9 mouse cellular contexts compared by ENCODE assay signal in genomic region chr13:21718381-21719080, GRCm38 (mm10). TPM values are rescaled to one million over a fixed set of nuclear protein-coding genes. Genes with fewer than 3 reads are reported as not detected.
A peak's percentile ranks its signal among the peaks of the same experiment; 100 is the strongest.
DNase-seq lines count a peak whose midpoint lies in the region; ATAC-seq and TF ChIP-seq lines count a peak whose summit lies in the region.
"Had no signal": no experiment of that assay in that cellular context is flagged by ENCODE, and none has a peak within 500 bp of the region (broad histone marks: within the 10 kb centered on the region; RNA-seq: fewer than 3 reads in every experiment).

No protein-coding gene starts in this region.

- no peaks in the 10 kb centered on the region for H3K27me3 ChIP-seq in testis, adult 2 months (ENCODE audit: control insufficient read depth, insufficient read depth, low read length)
- no peaks in the 10 kb centered on the region for H3K27me3 ChIP-seq in embryonic facial prominence, embryonic 15.5 days
- H3K27me3 ChIP-seq in limb, embryonic 13.5 days, result no peaks in the 10 kb centered on the region
- H3K27me3 ChIP-seq in stomach, embryonic 16.5 days (ENCODE audit: control insufficient read depth, insufficient read depth, low read length), result no peaks in the 10 kb centered on the region

- no peak for ATAC-seq in embryonic facial prominence, embryonic 15.5 days (ENCODE audit: insufficient number of reproducible peaks, low FRiP score, low TSS enrichment, low read depth)
- no peak for ATAC-seq in limb, embryonic 13.5 days (ENCODE audit: low FRiP score, low read depth)
- ATAC-seq in stomach, embryonic 16.5 days (ENCODE audit: insufficient read depth, low FRiP score), result no peak

- peak overlapping the region; percentile 31 for H3K9ac ChIP-seq in embryonic facial prominence, embryonic 15.5 days
- H3K9ac ChIP-seq in limb, embryonic 13.5 days, result peak overlapping the region; percentile 83
- peak overlapping the region; percentile 74 for H3K9ac ChIP-seq in stomach, embryonic 16.5 days (ENCODE audit: low read length)

- no peak for DNase-seq in testis, postnatal 10 days (ENCODE audit: low spot score)
- no peak for DNase-seq in right cerebral cortex, postnatal 14 days
- DNase-seq in gastrocnemius, postnatal 4 days (ENCODE audit: low spot score in 2 of 2), result no peak
- DNase-seq in layer of hippocampus, postnatal 25 days (ENCODE audit: extremely low spot score in 1 of 2, low spot score in 1 of 2), result no peak

- peaks cover 9% of the 10 kb centered on the region for H3K4me1 ChIP-seq in testis, adult 2 months (ENCODE audit: control insufficient read depth, insufficient read depth, low read length)
- H3K4me1 ChIP-seq in embryonic facial prominence, embryonic 15.5 days, result peaks cover 36% of the 10 kb centered on the region
- H3K4me1 ChIP-seq in limb, embryonic 13.5 days, result peaks cover 42% of the 10 kb centered on the region
- H3K4me1 ChIP-seq in stomach, embryonic 16.5 days (ENCODE audit: control insufficient read depth, insufficient read depth, low read length), result peaks cover 24% of the 10 kb centered on the region

- TF ChIP-seq POLR2A in testis, adult 2 months (IDR thresholded peaks at IDR 0.05; ENCODE audit: control insufficient read depth, low read depth, low read length), result no peak

- peak overlapping the region; percentile 55 for H3K4me2 ChIP-seq in embryonic facial prominence, embryonic 15.5 days (replicated peaks)
- peak overlapping the region; percentile 85 for H3K4me2 ChIP-seq in limb, embryonic 13.5 days (replicated peaks)
- peak overlapping the region; percentile 68 for H3K4me2 ChIP-seq in stomach, embryonic 16.5 days (ENCODE audit: low read depth, low read length)

- H3K36me3 ChIP-seq in testis, adult 2 months (ENCODE audit: control insufficient read depth, insufficient read depth, low read length), result no peaks in the 10 kb centered on the region
- no peaks in the 10 kb centered on the region for H3K36me3 ChIP-seq in embryonic facial prominence, embryonic 15.5 days
- no peaks in the 10 kb centered on the region for H3K36me3 ChIP-seq in limb, embryonic 13.5 days
- H3K36me3 ChIP-seq in stomach, embryonic 16.5 days (ENCODE audit: control insufficient read depth, insufficient read depth, low read length), result no peaks in the 10 kb centered on the region

- H3K27ac ChIP-seq in testis, adult 2 months (ENCODE audit: control insufficient read depth, insufficient read depth, low read depth, low read length), result peak overlapping the region; percentile 44; the same call in 1 of the 2 replicates
- peak overlapping the region; percentile 81 for H3K27ac ChIP-seq in embryonic facial prominence, embryonic 15.5 days (replicated peaks)
- peak overlapping the region; percentile 89 for H3K27ac ChIP-seq in limb, embryonic 13.5 days
- peak overlapping the region; percentile 75 for H3K27ac ChIP-seq in stomach, embryonic 16.5 days (ENCODE audit: low read length)

- WGBS in embryonic facial prominence, embryonic 15.5 days, result 43% methylated on average over 4 of the region's 4 CpGs
- WGBS in limb, embryonic 13.5 days, result 56% methylated on average over 4 of the region's 4 CpGs
- WGBS in stomach, embryonic 16.5 days, result 51% methylated on average over 4 of the region's 4 CpGs

- no peak overlapping the region for H3K4me3 ChIP-seq in testis, adult 2 months (ENCODE audit: control insufficient read depth, low read depth, low read length)
- H3K4me3 ChIP-seq in embryonic facial prominence, embryonic 15.5 days (replicated peaks), result peak overlapping the region; percentile 44
- H3K4me3 ChIP-seq in limb, embryonic 13.5 days, result peak overlapping the region; percentile 49
- peak overlapping the region; percentile 49 for H3K4me3 ChIP-seq in stomach, embryonic 16.5 days (replicated peaks; ENCODE audit: low read length)

- TF ChIP-seq CTCF in testis, adult 2 months (IDR thresholded peaks at IDR 0.05; ENCODE audit: control insufficient read depth, insufficient read depth, insufficient replicate concordance, low read depth, low read length), result no peak

- H3K9me3 ChIP-seq in embryonic facial prominence, embryonic 15.5 days (replicated peaks), result no peaks in the 10 kb centered on the region
- H3K9me3 ChIP-seq in limb, embryonic 13.5 days, result no peaks in the 10 kb centered on the region
- no peaks in the 10 kb centered on the region for H3K9me3 ChIP-seq in stomach, embryonic 16.5 days (replicated peaks; ENCODE audit: control insufficient read depth, low read length)

RNA-seq across cellular contexts. Expression of gene Hist1h3h, which starts 1.1 kb away (rescaled TPM):
- 14.7 and 20.5 TPM in 2 replicates for polyA plus RNA-seq in testis, adult 2 months (2012; rRNA removed)
- 6.6 and 7.1 TPM in 2 replicates for polyA plus RNA-seq in embryonic facial prominence, embryonic 15.5 days (2015; fragmentation: Nextera tagmentation; extraction: Ambion mirVana)
- 22.6 and 23.4 TPM in 2 replicates for polyA plus RNA-seq in limb, embryonic 13.5 days (2015; fragmentation: Nextera tagmentation; extraction: Ambion mirVana)
- 4.6 and 5.6 TPM in 2 replicates for polyA plus RNA-seq in stomach, embryonic 16.5 days (2015; fragmentation: Nextera tagmentation; extraction: Ambion mirVana)
- 100 to 1,000 TPM; 508 to 651 TPM for total RNA-seq in gastrocnemius, postnatal 4 days (2021)
- total RNA-seq in layer of hippocampus, postnatal 25 days (2021), result 10 to 100 TPM; 51.7 to 65.0 TPM
- polyA plus RNA-seq: liver, adult 2 months had no signal

RNA-seq across cellular contexts. Expression of gene Hist1h2ai, which starts 2.3 kb away (rescaled TPM):
- polyA plus RNA-seq in testis, adult 2 months (2012; rRNA removed), result 2.0 and 6.1 TPM in 2 replicates
- 6.9 and 13.7 TPM in 2 replicates for polyA plus RNA-seq in embryonic facial prominence, embryonic 15.5 days (2015; fragmentation: Nextera tagmentation; extraction: Ambion mirVana)
- 34.6 and 46.9 TPM in 2 replicates for polyA plus RNA-seq in limb, embryonic 13.5 days (2015; fragmentation: Nextera tagmentation; extraction: Ambion mirVana)
- 7.3 and 11.8 TPM in 2 replicates for polyA plus RNA-seq in stomach, embryonic 16.5 days (2015; fragmentation: Nextera tagmentation; extraction: Ambion mirVana)
- 100 to 1,000 TPM; 297 to 368 TPM for total RNA-seq in gastrocnemius, postnatal 4 days (2021)
- 10 to 100 TPM; 25.2 to 27.6 TPM for total RNA-seq in layer of hippocampus, postnatal 25 days (2021)

RNA-seq across cellular contexts. Expression of gene Hist1h2bl, which starts 2.6 kb away (rescaled TPM):
- 3.2 and 3.6 TPM in 2 replicates for polyA plus RNA-seq in testis, adult 2 months (2012; rRNA removed)
- 0.60 and 2.0 TPM in 2 replicates for polyA plus RNA-seq in embryonic facial prominence, embryonic 15.5 days (2015; fragmentation: Nextera tagmentation; extraction: Ambion mirVana)
- polyA plus RNA-seq in limb, embryonic 13.5 days (2015; fragmentation: Nextera tagmentation; extraction: Ambion mirVana), result 3.3 and 3.4 TPM in 2 replicates
- polyA plus RNA-seq in stomach, embryonic 16.5 days (2015; fragmentation: Nextera tagmentation; extraction: Ambion mirVana), result 1.5 and 3.8 TPM in 2 replicates
- 100 to 1,000 TPM; 362 to 482 TPM for total RNA-seq in gastrocnemius, postnatal 4 days (2021)
- total RNA-seq in layer of hippocampus, postnatal 25 days (2021), result 10 to 100 TPM; 32.0 to 37.1 TPM
- polyA plus RNA-seq: liver, adult 2 months had no signal

RNA-seq across cellular contexts. Expression of gene Hist1h2bm, which starts 3.3 kb away (rescaled TPM):
- 6.1 and 6.2 TPM in 2 replicates for polyA plus RNA-seq in testis, adult 2 months (2012; rRNA removed)
- polyA plus RNA-seq in embryonic facial prominence, embryonic 15.5 days (2015; fragmentation: Nextera tagmentation; extraction: Ambion mirVana), result 1.8 and 4.1 TPM in 2 replicates
- polyA plus RNA-seq in limb, embryonic 13.5 days (2015; fragmentation: Nextera tagmentation; extraction: Ambion mirVana), result 6.1 and 7.8 TPM in 2 replicates
- 1.9 and 2.5 TPM in 2 replicates for polyA plus RNA-seq in stomach, embryonic 16.5 days (2015; fragmentation: Nextera tagmentation; extraction: Ambion mirVana)
- 100 to 1,000 TPM; 101 to 150 TPM for total RNA-seq in gastrocnemius, postnatal 4 days (2021)
- total RNA-seq in layer of hippocampus, postnatal 25 days (2021), result 1 to 10 TPM; 6.5 to 8.1 TPM
- polyA plus RNA-seq: liver, adult 2 months had no signal

RNA-seq across cellular contexts. Expression of gene Hist1h4j, which starts 16.3 kb away (rescaled TPM):
- 6.1 and 7.6 TPM in 2 replicates for polyA plus RNA-seq in testis, adult 2 months (2012; rRNA removed)
- 1.7 and 1.9 TPM in 2 replicates for polyA plus RNA-seq in embryonic facial prominence, embryonic 15.5 days (2015; fragmentation: Nextera tagmentation; extraction: Ambion mirVana)
- 1.2 and 1.3 TPM in 2 replicates for polyA plus RNA-seq in limb, embryonic 13.5 days (2015; fragmentation: Nextera tagmentation; extraction: Ambion mirVana)
- polyA plus RNA-seq in stomach, embryonic 16.5 days (2015; fragmentation: Nextera tagmentation; extraction: Ambion mirVana), result 1.7 and 2.3 TPM in 2 replicates
- 10 to 100 TPM; 70.8 to 87.9 TPM for total RNA-seq in gastrocnemius, postnatal 4 days (2021)
- total RNA-seq in layer of hippocampus, postnatal 25 days (2021), result 10 to 100 TPM; 17.6 to 19.5 TPM

Comparison
In these comparisons a context has a peak if more than half of its experiments do, and no peak if none do; other contexts are left out.
1. H3K9ac ChIP-seq: peak in every context shown above with its lines; median percentile 83 in limb, embryonic 13.5 days; 74 in stomach, embryonic 16.5 days; 31 in embryonic facial prominence, embryonic 15.5 days.